Mouse (Mus musculus): ENCODE results near the gene Ccl3. TPM values are rescaled to one million over a fixed set of nuclear protein-coding genes. Genes with fewer than 3 reads are reported as not detected.

Ccl3 gene
- polyA plus RNA-seq, 1 experiment from 2014 or later: 0.29 TPM

- H3K27ac ChIP-seq (replicated peaks): no peak overlapping the region
- no peaks in the 10 kb centered on the region for H3K27me3 ChIP-seq (ENCODE audit: control insufficient read depth, insufficient read depth, low read length)
- no peak for DNase-seq (ENCODE audit: low spot score)
- no peak overlapping the region for H3K4me3 ChIP-seq (ENCODE audit: low read depth, low read length)
- no peaks in the 10 kb centered on the region for H3K36me3 ChIP-seq (ENCODE audit: control insufficient read depth, insufficient read depth, low read length)
- ATAC-seq (ENCODE audit: low FRiP score, low TSS enrichment): no peak
- 93% methylated on average over 1 of the region's 1 CpGs for WGBS
- no peaks in the 10 kb centered on the region for H3K9me3 ChIP-seq (ENCODE audit: control insufficient read depth, low read length)
- TF ChIP-seq EP300 (optimal IDR thresholded peaks at IDR 0.05) (no peak), CTCF (IDR thresholded peaks at IDR 0.05; ENCODE audit: low read depth) (no peak)
- no peaks in the 10 kb centered on the region for H3K4me1 ChIP-seq (replicated peaks; ENCODE audit: control insufficient read depth, insufficient read depth)
- no peak overlapping the region for H3K9ac ChIP-seq (ENCODE audit: low read length)
- no peak overlapping the region for H3K4me2 ChIP-seq (replicated peaks; ENCODE audit: low read depth)
These were observed 30.1 kb downstream of the Ccl3 start for GRCm38 (mm10) chr11:83619037-83619436.

GRCm38 (mm10) chr11:83618238-83618637 is 30.9 kb downstream of the Ccl3 start:
- DNase-seq (ENCODE audit: low spot score) (no peak), ATAC-seq (ENCODE audit: low FRiP score, low TSS enrichment) (no peak)
- H3K27me3 ChIP-seq (ENCODE audit: control insufficient read depth, insufficient read depth, low read length): no peaks in the 10 kb centered on the region
- H3K4me1 ChIP-seq (replicated peaks; ENCODE audit: control insufficient read depth, insufficient read depth): no peaks in the 10 kb centered on the region
- H3K4me3 ChIP-seq (ENCODE audit: low read depth, low read length): no peak overlapping the region
- no peak overlapping the region for H3K4me2 ChIP-seq (replicated peaks; ENCODE audit: low read depth)
- no peak overlapping the region for H3K27ac ChIP-seq (replicated peaks)
- H3K36me3 ChIP-seq (ENCODE audit: control insufficient read depth, insufficient read depth, low read length): no peaks in the 10 kb centered on the region
- 67% methylated on average over 5 of the region's 5 CpGs for WGBS
- H3K9ac ChIP-seq (ENCODE audit: low read length): no peak overlapping the region
- H3K9me3 ChIP-seq (ENCODE audit: control insufficient read depth, low read length): no peaks in the 10 kb centered on the region
- TF ChIP-seq EP300 (optimal IDR thresholded peaks at IDR 0.05) (no peak), CTCF (IDR thresholded peaks at IDR 0.05; ENCODE audit: low read depth) (no peak)

- no peak overlapping the region for H3K4me2 ChIP-seq (replicated peaks; ENCODE audit: low read depth)
- 81% methylated on average over 1 of the region's 1 CpGs for WGBS
- no peak for ATAC-seq (ENCODE audit: low FRiP score, low TSS enrichment)
- H3K4me3 ChIP-seq (ENCODE audit: low read depth, low read length): no peak overlapping the region
- H3K9ac ChIP-seq (ENCODE audit: low read length): no peak overlapping the region
- no peaks in the 10 kb centered on the region for H3K9me3 ChIP-seq (ENCODE audit: control insufficient read depth, low read length)
- no peak for DNase-seq (ENCODE audit: low spot score)
- no peaks in the 10 kb centered on the region for H3K36me3 ChIP-seq (ENCODE audit: control insufficient read depth, insufficient read depth, low read length)
- no peak overlapping the region for H3K27ac ChIP-seq (replicated peaks)
- H3K4me1 ChIP-seq (replicated peaks; ENCODE audit: control insufficient read depth, insufficient read depth): no peaks in the 10 kb centered on the region
- TF ChIP-seq EP300 (optimal IDR thresholded peaks at IDR 0.05) (no peak), CTCF (IDR thresholded peaks at IDR 0.05; ENCODE audit: low read depth) (no peak)
- H3K27me3 ChIP-seq (ENCODE audit: control insufficient read depth, insufficient read depth, low read length): no peaks in the 10 kb centered on the region
These were observed 32.6 kb downstream of the Ccl3 start for GRCm38 (mm10) chr11:83616586-83616985.

GRCm38 (mm10) chr11:83610900-83611299 is 38.3 kb downstream of the Ccl3 start:
- 41% methylated on average over 2 of the region's 2 CpGs for WGBS
- DNase-seq (ENCODE audit: low spot score): no peak
- no peaks in the 10 kb centered on the region for H3K27me3 ChIP-seq (ENCODE audit: control insufficient read depth, insufficient read depth, low read length)

GRCm38 (mm10) chr11:83606396-83606795 is 42.8 kb downstream of the Ccl3 start:
- no peak for TF ChIP-seq EP300 (optimal IDR thresholded peaks at IDR 0.05)
- TF ChIP-seq CTCF (IDR thresholded peaks at IDR 0.05; ENCODE audit: low read depth): no peak
- Histone ChIP-seq H3K27me3 (ENCODE audit: control insufficient read depth, insufficient read depth, low read length) (no peaks in the 10 kb centered on the region), H3K27ac (replicated peaks) (no peak overlapping the region), H3K4me2 (replicated peaks; ENCODE audit: low read depth) (no peak overlapping the region), H3K36me3 (ENCODE audit: control insufficient read depth, insufficient read depth, low read length) (no peaks in the 10 kb centered on the region), H3K4me1 (replicated peaks; ENCODE audit: control insufficient read depth, insufficient read depth) (no peaks in the 10 kb centered on the region), H3K4me3 (ENCODE audit: low read depth, low read length) (no peak overlapping the region), H3K9ac (ENCODE audit: low read length) (no peak overlapping the region), H3K9me3 (ENCODE audit: control insufficient read depth, low read length) (no peaks in the 10 kb centered on the region)
- no peak for ATAC-seq (ENCODE audit: low FRiP score, low TSS enrichment)
- 29% methylated on average over 1 of the region's 1 CpGs for WGBS
- no peak for DNase-seq (ENCODE audit: low spot score)

More at GRCm38 (mm10) chr11:83610900-83611299, 38.3 kb downstream of the Ccl3 start:
- Histone ChIP-seq H3K36me3 (ENCODE audit: control insufficient read depth, insufficient read depth, low read length) (no peaks in the 10 kb centered on the region), H3K9me3 (ENCODE audit: control insufficient read depth, low read length) (no peaks in the 10 kb centered on the region), H3K4me1 (replicated peaks; ENCODE audit: control insufficient read depth, insufficient read depth) (no peaks in the 10 kb centered on the region), H3K27ac (replicated peaks) (no peak overlapping the region), H3K4me3 (ENCODE audit: low read depth, low read length) (no peak overlapping the region), H3K9ac (ENCODE audit: low read length) (no peak overlapping the region), H3K4me2 (replicated peaks; ENCODE audit: low read depth) (no peak overlapping the region)
- no peak for TF ChIP-seq EP300 (optimal IDR thresholded peaks at IDR 0.05)
- TF ChIP-seq CTCF (IDR thresholded peaks at IDR 0.05; ENCODE audit: low read depth): no peak
- ATAC-seq (ENCODE audit: low FRiP score, low TSS enrichment): no peak

GRCm38 (mm10) chr11:83605535-83605934 is 43.6 kb downstream of the Ccl3 start:
- 81% methylated on average over 3 of the region's 3 CpGs for WGBS
- no peaks in the 10 kb centered on the region for H3K9me3 ChIP-seq (ENCODE audit: control insufficient read depth, low read length)
- no peaks in the 10 kb centered on the region for H3K36me3 ChIP-seq (ENCODE audit: control insufficient read depth, insufficient read depth, low read length)
- TF ChIP-seq EP300 (optimal IDR thresholded peaks at IDR 0.05) (no peak), CTCF (IDR thresholded peaks at IDR 0.05; ENCODE audit: low read depth) (no peak)
- H3K27ac ChIP-seq (replicated peaks): no peak overlapping the region
- ATAC-seq (ENCODE audit: low FRiP score, low TSS enrichment) (no peak), DNase-seq (ENCODE audit: low spot score) (no peak)
- H3K4me2 ChIP-seq (replicated peaks; ENCODE audit: low read depth): no peak overlapping the region
- no peak overlapping the region for H3K4me3 ChIP-seq (ENCODE audit: low read depth, low read length)
- no peaks in the 10 kb centered on the region for H3K4me1 ChIP-seq (replicated peaks; ENCODE audit: control insufficient read depth, insufficient read depth)
- H3K27me3 ChIP-seq (ENCODE audit: control insufficient read depth, insufficient read depth, low read length): no peaks in the 10 kb centered on the region
- H3K9ac ChIP-seq (ENCODE audit: low read length): no peak overlapping the region

Measured in stomach, postnatal 0 days (tissue).